Mouse (Mus musculus) forebrain, embryonic 14.5 days (tissue): ENCODE data around the gene Slc44a5. TPM values are rescaled to one million over a fixed set of nuclear protein-coding genes. Genes with fewer than 3 reads are reported as not detected.

ENCODE experiments used
- polyA plus RNA-seq: library from polyadenylated mRNA; unstranded; fragments of >200 nt; fragmentation: Nextera tagmentation; extraction: Ambion mirVana; gene quantifications from 2 replicates; pipeline ENCODE4 v1.2.1, GENCODE M21; 2014

The Slc44a5 gene
- polyA plus RNA-seq, 1 experiment from 2014 or later, result 10.5 TPM

Other genes with a start within 250 kb of the Slc44a5 start
- gene St6galnac3, start 248.3 kb upstream of the Slc44a5 start, polyA plus RNA-seq, result 23.2 and 24.7 TPM in 2 replicates
- gene Asb17, start 129.2 kb upstream of the Slc44a5 start, polyA plus RNA-seq, result not detected in 2 replicates
- gene Msh4, start 67.3 kb upstream of the Slc44a5 start, polyA plus RNA-seq, result 0.06 TPM in 1 of 2 replicates, not detected in the other
- gene Rabggtb, start 60.4 kb upstream of the Slc44a5 start, polyA plus RNA-seq, result 49.1 and 55.4 TPM in 2 replicates
- 42.1 and 47.5 TPM in 2 replicates for gene Acadm, start 28.8 kb upstream of the Slc44a5 start, polyA plus RNA-seq